Mouse (Mus musculus): ENCODE results near the gene Prdx2. TPM values are rescaled to one million over a fixed set of nuclear protein-coding genes. Genes with fewer than 3 reads are reported as not detected.

Gene Prdx2
- polyA plus RNA-seq, 1 experiment: 351 TPM

DNA sequence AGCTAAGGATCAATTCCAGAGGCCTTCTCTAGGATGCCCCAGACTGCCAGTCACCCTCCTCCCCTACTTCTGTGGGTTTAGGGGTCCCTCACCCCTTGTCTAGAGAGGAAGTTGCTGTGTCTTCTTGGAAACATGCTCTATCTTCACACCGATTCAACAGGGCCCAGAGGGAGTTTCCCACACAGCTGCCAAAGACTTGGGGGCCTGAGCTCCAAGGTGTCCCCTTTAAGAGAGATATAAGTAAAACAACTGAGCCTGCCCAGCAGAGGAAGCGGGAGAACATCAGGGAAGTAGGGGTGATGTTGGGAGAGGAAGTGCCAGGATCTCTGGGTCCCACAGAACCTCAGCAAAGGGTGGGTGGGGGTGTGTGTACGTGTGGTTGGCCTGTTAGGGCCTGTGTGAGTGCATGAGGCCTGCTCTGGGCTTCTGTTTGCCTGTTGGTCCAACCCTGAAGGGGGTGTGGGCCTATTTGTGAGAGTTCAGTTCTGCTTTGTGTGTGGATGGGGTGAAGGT is 13.2 kb downstream of the Prdx2 start:
- Histone ChIP-seq H3K27ac (ENCODE audit: insufficient read depth, low read length) (no peak overlapping the region), H3K4me1 (ENCODE audit: control insufficient read depth, insufficient read depth, low read length) (peaks cover 5% of the 10 kb centered on the region), H3K27me3 (ENCODE audit: control insufficient read depth, insufficient read depth, low read length) (no peaks in the 10 kb centered on the region), H3K4me3 (replicated peaks; ENCODE audit: insufficient read depth, low read depth, low read length) (no peak overlapping the region)
- 69% methylated on average over 3 of the region's 3 CpGs for WGBS
- DNase-seq: no peak
- TF ChIP-seq POLR2A (IDR thresholded peaks at IDR 0.05; ENCODE audit: borderline replicate concordance, insufficient read depth, low read length): no peak
- TF ChIP-seq CTCF (IDR thresholded peaks at IDR 0.05; ENCODE audit: borderline replicate concordance, insufficient read depth, low read depth, low read length): no peak

DNA sequence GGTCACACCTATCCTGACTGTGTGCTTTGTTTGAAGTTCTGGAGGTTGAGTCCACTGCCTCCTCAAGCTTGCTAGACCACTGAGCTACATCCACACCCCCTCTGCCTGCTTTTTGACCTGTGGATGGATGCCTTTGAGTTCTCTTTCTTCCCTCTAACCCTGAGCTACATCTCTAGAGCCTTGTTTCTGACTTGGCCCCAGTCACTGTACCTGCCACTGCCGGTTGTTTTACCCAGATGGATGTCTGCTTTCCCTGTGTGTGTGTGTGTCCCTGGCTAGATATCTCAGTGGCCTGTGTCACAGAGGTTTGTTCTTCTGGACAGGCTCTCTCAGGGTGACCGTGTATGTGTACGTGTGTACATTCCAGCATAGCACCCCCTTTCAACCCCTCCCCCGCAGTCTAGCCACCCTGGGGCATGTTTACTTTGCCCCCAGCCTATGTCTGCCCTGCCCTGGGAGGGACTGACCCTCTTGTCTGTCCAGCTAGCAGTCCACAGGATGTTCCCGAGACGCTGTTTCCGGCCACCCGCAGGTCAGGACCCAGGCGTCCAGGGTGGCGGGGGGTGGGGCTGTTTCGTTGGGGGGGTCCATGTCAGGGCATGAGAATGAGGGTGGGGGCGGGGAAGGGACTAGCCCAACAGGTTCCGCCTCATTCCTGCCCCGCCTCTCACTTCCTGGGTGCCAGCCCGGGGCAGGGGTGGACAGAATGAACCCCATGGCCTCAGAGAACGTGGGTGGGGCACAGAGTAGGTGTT is 15.1 kb downstream of the Prdx2 start:
- WGBS: 27% methylated on average over 16 of the region's 16 CpGs
- H3K4me3 ChIP-seq (replicated peaks; ENCODE audit: insufficient read depth, low read depth, low read length): no peak overlapping the region
- DNase-seq: no peak
- no peak overlapping the region for H3K27ac ChIP-seq (ENCODE audit: insufficient read depth, low read length)
- peaks cover 5% of the 10 kb centered on the region for H3K4me1 ChIP-seq (ENCODE audit: control insufficient read depth, insufficient read depth, low read length)
- TF ChIP-seq POLR2A (IDR thresholded peaks at IDR 0.05; ENCODE audit: borderline replicate concordance, insufficient read depth, low read length) (no peak), CTCF (IDR thresholded peaks at IDR 0.05; ENCODE audit: borderline replicate concordance, insufficient read depth, low read depth, low read length) (no peak)
- no peaks in the 10 kb centered on the region for H3K27me3 ChIP-seq (ENCODE audit: control insufficient read depth, insufficient read depth, low read length)

DNA sequence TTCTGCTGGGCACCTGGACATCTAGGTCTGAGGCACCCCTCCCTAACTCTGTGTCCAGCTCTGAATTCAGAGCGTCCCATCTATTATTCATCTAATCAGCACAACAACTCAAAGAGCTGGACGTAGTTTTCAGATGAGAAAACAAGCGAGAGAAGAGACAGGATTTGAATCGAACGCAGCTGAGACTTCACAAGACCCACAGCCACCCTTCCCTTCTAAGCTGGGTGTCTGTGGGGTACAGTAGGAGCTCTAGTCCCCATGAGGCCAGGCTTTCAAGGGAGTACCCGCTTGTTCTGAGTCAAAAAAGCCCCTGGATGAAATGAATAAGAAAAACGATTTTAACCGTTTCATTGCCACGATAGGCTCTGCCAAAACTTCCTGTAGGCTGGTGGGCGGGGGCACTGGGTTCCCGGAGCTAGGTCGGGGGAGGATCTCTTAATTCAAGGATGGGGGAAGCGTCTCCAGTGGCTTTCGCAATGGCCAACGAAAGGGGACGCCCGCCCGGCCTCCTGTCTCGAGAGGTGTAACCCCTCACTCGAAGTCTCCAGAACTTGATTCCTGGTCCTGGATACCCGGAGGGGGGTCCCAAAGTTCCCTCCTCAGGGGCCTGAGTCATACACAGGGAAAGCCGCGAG is 15.8 kb downstream of the Prdx2 start:
- 4% methylated on average over 23 of the region's 23 CpGs for WGBS
- Histone ChIP-seq H3K27me3 (ENCODE audit: control insufficient read depth, insufficient read depth, low read length) (no peaks in the 10 kb centered on the region), H3K27ac (ENCODE audit: insufficient read depth, low read length) (peak overlapping the region; percentile 43), H3K4me3 (replicated peaks; ENCODE audit: insufficient read depth, low read depth, low read length) (peak overlapping the region; percentile 59), H3K4me1 (ENCODE audit: control insufficient read depth, insufficient read depth, low read length) (peaks cover 5% of the 10 kb centered on the region)
- TF ChIP-seq CTCF (IDR thresholded peaks at IDR 0.05; ENCODE audit: borderline replicate concordance, insufficient read depth, low read depth, low read length) (no peak), POLR2A (IDR thresholded peaks at IDR 0.05; ENCODE audit: borderline replicate concordance, insufficient read depth, low read length) (no peak)
- no peak for DNase-seq

DNA sequence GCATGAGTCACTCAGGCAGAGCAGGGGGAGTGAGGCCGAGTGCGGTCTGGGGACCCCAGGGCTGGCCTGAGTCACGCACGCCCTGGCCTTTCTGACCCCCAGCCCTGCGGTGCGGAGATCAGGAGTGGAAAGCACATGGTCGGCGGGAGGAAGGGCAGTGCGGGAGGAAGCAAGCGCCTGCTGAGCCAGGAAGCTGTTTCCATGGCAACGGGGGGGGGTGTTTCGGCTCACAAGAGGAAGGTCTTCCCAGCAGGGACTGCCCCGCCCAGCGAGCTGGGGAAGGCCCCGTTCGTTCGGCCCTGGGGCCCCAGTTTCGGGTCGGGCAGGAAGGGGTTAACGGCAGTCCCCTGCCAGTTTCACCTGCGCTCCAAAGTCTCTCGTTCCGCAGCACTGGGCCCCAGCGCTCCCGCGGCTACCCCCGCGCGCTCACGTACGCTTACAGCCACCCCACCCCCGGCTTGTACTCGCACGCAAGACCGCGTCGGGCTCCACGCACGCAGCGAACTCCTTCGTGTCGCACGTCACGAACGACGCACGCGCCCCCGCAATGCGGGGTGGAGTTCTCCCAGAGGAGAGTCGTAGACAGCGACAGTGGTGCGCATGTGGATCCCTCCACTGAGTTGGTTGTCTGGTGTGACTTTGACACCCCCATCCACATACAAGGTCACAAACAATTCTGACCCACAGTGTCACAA is 16.4 kb downstream of the Prdx2 start:
- under 1% methylated on average over 53 of the region's 53 CpGs for WGBS
- TF ChIP-seq POLR2A (IDR thresholded peaks at IDR 0.05; ENCODE audit: borderline replicate concordance, insufficient read depth, low read length) (peak; percentile 97), CTCF (IDR thresholded peaks at IDR 0.05; ENCODE audit: borderline replicate concordance, insufficient read depth, low read depth, low read length) (no peak)

DNA sequence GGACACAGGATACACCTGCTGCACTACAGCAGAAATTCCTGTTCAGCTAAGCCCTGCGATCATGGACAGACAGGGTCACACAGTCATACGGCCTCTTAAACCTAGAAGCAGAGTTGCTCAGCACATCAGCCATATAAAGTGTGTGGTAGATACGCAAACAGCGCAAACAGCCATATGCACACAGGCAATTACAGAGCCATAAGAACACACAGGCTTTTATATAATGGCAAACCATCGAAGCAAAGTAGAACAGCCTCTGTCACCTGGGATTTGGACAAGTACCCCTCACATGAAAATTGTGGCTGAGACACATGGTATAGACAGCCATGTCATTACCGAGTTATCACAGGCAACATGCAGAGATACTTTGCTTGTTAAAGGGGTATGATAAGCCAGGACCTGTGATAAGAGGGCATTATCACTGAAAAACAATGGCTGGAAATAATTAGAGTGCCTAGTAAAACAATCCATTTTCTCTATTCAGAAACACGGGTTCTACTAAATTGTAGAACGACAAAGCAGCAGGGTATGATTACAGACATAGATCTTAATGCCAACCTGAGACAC is 17.1 kb downstream of the Prdx2 start:
- no peaks in the 10 kb centered on the region for H3K27me3 ChIP-seq (ENCODE audit: control insufficient read depth, insufficient read depth, low read length)
- TF ChIP-seq POLR2A (IDR thresholded peaks at IDR 0.05; ENCODE audit: borderline replicate concordance, insufficient read depth, low read length): no peak
- WGBS: 31% methylated on average over 8 of the region's 8 CpGs
- peaks cover 5% of the 10 kb centered on the region; the same call in 1 of the 2 replicates for H3K4me1 ChIP-seq (ENCODE audit: control insufficient read depth, insufficient read depth, low read length)
- peak overlapping the region; percentile 67 for H3K27ac ChIP-seq (ENCODE audit: insufficient read depth, low read length)
- DNase-seq: no peak
- peak overlapping the region; percentile 59 for H3K4me3 ChIP-seq (replicated peaks; ENCODE audit: insufficient read depth, low read depth, low read length)

More for the DNA sequence above, 16.4 kb downstream of the Prdx2 start:
- H3K4me1 ChIP-seq (ENCODE audit: control insufficient read depth, insufficient read depth, low read length): peaks cover 7% of the 10 kb centered on the region
- peak overlapping the region; percentile 67 for H3K27ac ChIP-seq (ENCODE audit: insufficient read depth, low read length)
- peak overlapping the region; percentile 59 for H3K4me3 ChIP-seq (replicated peaks; ENCODE audit: insufficient read depth, low read depth, low read length)
- DNase-seq: peak; percentile 94
- no peaks in the 10 kb centered on the region for H3K27me3 ChIP-seq (ENCODE audit: control insufficient read depth, insufficient read depth, low read length)

DNA sequence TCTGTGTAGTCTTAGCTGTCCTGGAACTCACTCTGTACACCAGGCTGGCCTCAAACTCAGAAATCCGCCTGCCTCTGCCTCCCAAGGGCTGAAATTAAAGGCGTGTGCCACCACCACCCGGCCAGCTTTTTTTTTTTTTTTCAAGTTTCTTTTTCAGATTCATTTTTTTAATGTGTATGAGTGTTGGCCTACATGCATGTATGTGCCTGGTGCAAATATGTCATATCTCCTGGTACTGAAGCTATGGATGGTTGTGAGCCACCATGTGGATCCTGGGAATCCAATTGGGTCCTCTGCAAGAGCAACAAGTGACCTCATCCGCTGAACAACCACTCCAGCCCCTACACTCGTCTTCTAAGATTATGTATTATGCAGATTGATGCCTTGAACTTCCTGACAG is 18.0 kb downstream of the Prdx2 start:
- TF ChIP-seq CTCF (IDR thresholded peaks at IDR 0.05; ENCODE audit: borderline replicate concordance, insufficient read depth, low read depth, low read length) (no peak), POLR2A (IDR thresholded peaks at IDR 0.05; ENCODE audit: borderline replicate concordance, insufficient read depth, low read length) (no peak)
- Histone ChIP-seq H3K27ac (ENCODE audit: insufficient read depth, low read length) (no peak overlapping the region), H3K4me1 (ENCODE audit: control insufficient read depth, insufficient read depth, low read length) (peaks cover 5% of the 10 kb centered on the region; the same call in 1 of the 2 replicates), H3K27me3 (ENCODE audit: control insufficient read depth, insufficient read depth, low read length) (no peaks in the 10 kb centered on the region), H3K4me3 (replicated peaks; ENCODE audit: insufficient read depth, low read depth, low read length) (no peak overlapping the region)
- no peak for DNase-seq
- 82% methylated on average over 5 of the region's 5 CpGs for WGBS

DNA sequence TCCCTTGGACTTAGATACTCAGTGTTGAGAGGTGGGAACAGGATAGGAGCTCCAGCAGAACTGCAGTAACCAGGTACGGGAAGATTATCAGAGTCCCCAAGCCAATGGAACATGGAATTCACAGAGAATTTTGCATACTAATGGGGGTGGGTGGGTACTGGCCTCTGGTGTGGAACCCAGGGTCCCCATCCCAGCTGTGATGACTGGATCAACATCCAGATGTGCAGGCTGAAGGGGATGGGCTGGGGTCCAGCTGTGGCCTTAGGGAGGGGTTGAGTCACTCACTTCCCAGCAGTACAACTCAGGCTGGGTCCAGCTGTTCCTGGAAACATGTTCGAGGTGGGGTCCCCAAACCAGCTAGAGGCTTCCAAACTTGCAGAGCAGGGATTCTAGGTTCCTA is 18.5 kb downstream of the Prdx2 start:
- Histone ChIP-seq H3K4me3 (replicated peaks; ENCODE audit: insufficient read depth, low read depth, low read length) (no peak overlapping the region), H3K27me3 (ENCODE audit: control insufficient read depth, insufficient read depth, low read length) (no peaks in the 10 kb centered on the region), H3K27ac (ENCODE audit: insufficient read depth, low read length) (no peak overlapping the region), H3K4me1 (ENCODE audit: control insufficient read depth, insufficient read depth, low read length) (peaks cover 5% of the 10 kb centered on the region; the same call in 1 of the 2 replicates)
- TF ChIP-seq CTCF (IDR thresholded peaks at IDR 0.05; ENCODE audit: borderline replicate concordance, insufficient read depth, low read depth, low read length) (no peak), POLR2A (IDR thresholded peaks at IDR 0.05; ENCODE audit: borderline replicate concordance, insufficient read depth, low read length) (no peak)
- DNase-seq: peak in 1 of 2 experiments; percentile 16
- 79% methylated on average over 2 of the region's 2 CpGs for WGBS
